Mouse (Mus musculus): Measurements from ENCODE around the gene Alg14. TPM values are rescaled to one million over a fixed set of nuclear protein-coding genes. Genes with fewer than 3 reads are reported as not detected.

The Alg14 gene
- total and polyA plus RNA-seq, 3 experiments = 6.0 to 10.2 (median 6.3) TPM

- no peak for DNase-seq (ENCODE audit: extremely low read depth)
- no peaks in the 10 kb centered on the region for H3K79me2 ChIP-seq (replicated peaks; ENCODE audit: control insufficient read depth, extremely low read depth, insufficient read depth, poor library complexity, severe bottlenecking)
Measured at GRCm38 (mm10) chr3:121357030-121357429, 65.5 kb downstream of the Alg14 start.

GRCm38 (mm10) chr3:121358285-121358684 lies 66.7 kb downstream of the Alg14 start:
- Histone ChIP-seq H3K27ac (ENCODE audit: insufficient read depth, low read depth) (no peak overlapping the region), H3K36me3 (replicated peaks in 1 of 2; ENCODE audit: control insufficient read depth in 1 of 2, insufficient read depth in 1 of 2, low read length in 1 of 2) (peaks cover 5 to 31% of the 10 kb centered on the region in 2 experiments), H3K4me3 (replicated peaks in 1 of 3; ENCODE audit: low read depth in 2 of 3, low read length in 2 of 3, poor library complexity in 1 of 3) (no peak overlapping the region), H3K9me3 (replicated peaks; ENCODE audit: low read length) (no peaks in the 10 kb centered on the region), H3K27me3 (replicated peaks) (no peaks in the 10 kb centered on the region), H3K4me2 (ENCODE audit: insufficient read depth, low read depth, poor library complexity, severe bottlenecking) (no peak overlapping the region), H3K4me1 (ENCODE audit: control insufficient read depth in 1 of 2, insufficient read depth in 2 of 2) (peaks cover 6 to 22% of the 10 kb centered on the region in 2 experiments), H3K79me2 (replicated peaks; ENCODE audit: control insufficient read depth, extremely low read depth, insufficient read depth, poor library complexity, severe bottlenecking) (no peaks in the 10 kb centered on the region), H3K9ac (ENCODE audit: insufficient read depth, low read depth) (no peak overlapping the region)
- in situ Hi-C loops (cut with MboI; ENCODE audit: low pct_ligation_motif_present, low pct_unique_long_range_greater_than_20kb, low sequenced_read_pairs) (no loop called here), dilution Hi-C loops (cut with MboI; ENCODE audit: extremely low pct_ligation_motif_present, extremely low pct_unique_long_range_greater_than_20kb, low sequenced_read_pairs) (no loop called here)
- TF ChIP-seq RAD21 (IDR thresholded peaks at IDR 0.05; ENCODE audit: low read depth, low read length) (no peak), IRF4 (IDR thresholded peaks at IDR 0.05; ENCODE audit: low read depth, low read length) (0 out of 2 replicates have a peak, but pooled peaks have one; percentile 33), CHD1 (IDR thresholded peaks at IDR 0.05; ENCODE audit: low read depth, low read length) (no peak), EP300 (IDR thresholded peaks at IDR 0.05; ENCODE audit: low read length) (peak; percentile 57), JUND (conservative IDR thresholded peaks at IDR 0.05; ENCODE audit: low read depth, low read length) (no peak), HCFC1 (IDR thresholded peaks at IDR 0.05; ENCODE audit: low read depth, low read length) (no peak), POLR2AphosphoS2 (IDR thresholded peaks at IDR 0.05; ENCODE audit: low read depth, low read length) (no peak), NELFE (IDR thresholded peaks at IDR 0.05; ENCODE audit: low read depth, low read length) (no peak), PAX5 (IDR thresholded peaks at IDR 0.05; ENCODE audit: low read length) (no peak), MYC (IDR thresholded peaks at IDR 0.05; ENCODE audit: low read depth, low read length) (no peak)
- no peak for DNase-seq (ENCODE audit: extremely low read depth)

More at GRCm38 (mm10) chr3:121357030-121357429, 65.5 kb downstream of the Alg14 start:
- H3K4me1 ChIP-seq (ENCODE audit: control insufficient read depth in 1 of 2, insufficient read depth in 2 of 2) = peaks cover 6 to 15% of the 10 kb centered on the region in 2 experiments
- no peak overlapping the region for H3K9ac ChIP-seq (ENCODE audit: insufficient read depth, low read depth)
- no peak for TF ChIP-seq BHLHE40 (IDR thresholded peaks at IDR 0.05; ENCODE audit: low read depth, low read length)
- TF ChIP-seq E2F4 (IDR thresholded peaks at IDR 0.05; ENCODE audit: insufficient replicate concordance, low read depth, low read length) = no peak
- TF ChIP-seq NELFE (IDR thresholded peaks at IDR 0.05; ENCODE audit: low read depth, low read length) = no peak
- no peak for TF ChIP-seq MAX (IDR thresholded peaks at IDR 0.05; ENCODE audit: low read length)
- no peak for TF ChIP-seq SMC3 (IDR thresholded peaks at IDR 0.05; ENCODE audit: low read depth, low read length)
- no peak for TF ChIP-seq MYC (IDR thresholded peaks at IDR 0.05; ENCODE audit: low read depth, low read length)
- no peak for TF ChIP-seq RCOR1 (conservative IDR thresholded peaks at IDR 0.05; ENCODE audit: low read depth, low read length)
- TF ChIP-seq SIN3A (IDR thresholded peaks at IDR 0.05; ENCODE audit: low read length) = no peak
- TF ChIP-seq ZMIZ1 (IDR thresholded peaks at IDR 0.05; ENCODE audit: low read depth, low read length) = no peak
- TF ChIP-seq TCF12 (IDR thresholded peaks at IDR 0.05; ENCODE audit: low read depth, low read length) = no peak
- TF ChIP-seq EP300 (IDR thresholded peaks at IDR 0.05; ENCODE audit: low read length) = no peak
- no peak for TF ChIP-seq NRF1 (IDR thresholded peaks at IDR 0.05; ENCODE audit: low read depth, low read length)
- H3K4me3 ChIP-seq (replicated peaks in 1 of 3; ENCODE audit: low read depth in 2 of 3, low read length in 2 of 3, poor library complexity in 1 of 3) = no peak overlapping the region
- dilution Hi-C loops (cut with MboI; ENCODE audit: extremely low pct_ligation_motif_present, extremely low pct_unique_long_range_greater_than_20kb, low sequenced_read_pairs) (no loop called here), in situ Hi-C loops (cut with MboI; ENCODE audit: low pct_ligation_motif_present, low pct_unique_long_range_greater_than_20kb, low sequenced_read_pairs) (no loop called here)
- no peaks in the 10 kb centered on the region for H3K27me3 ChIP-seq (replicated peaks)
- H3K4me2 ChIP-seq (ENCODE audit: insufficient read depth, low read depth, poor library complexity, severe bottlenecking) = no peak overlapping the region
- no peak overlapping the region for H3K27ac ChIP-seq (ENCODE audit: insufficient read depth, low read depth)
- H3K9me3 ChIP-seq (replicated peaks; ENCODE audit: low read length) = no peaks in the 10 kb centered on the region
- peaks cover 5 to 31% of the 10 kb centered on the region in 2 experiments for H3K36me3 ChIP-seq (replicated peaks in 1 of 2; ENCODE audit: control insufficient read depth in 1 of 2, insufficient read depth in 1 of 2, low read length in 1 of 2)
